Mouse (Mus musculus): ENCODE measurements around the gene Nr1h4.

DNA sequence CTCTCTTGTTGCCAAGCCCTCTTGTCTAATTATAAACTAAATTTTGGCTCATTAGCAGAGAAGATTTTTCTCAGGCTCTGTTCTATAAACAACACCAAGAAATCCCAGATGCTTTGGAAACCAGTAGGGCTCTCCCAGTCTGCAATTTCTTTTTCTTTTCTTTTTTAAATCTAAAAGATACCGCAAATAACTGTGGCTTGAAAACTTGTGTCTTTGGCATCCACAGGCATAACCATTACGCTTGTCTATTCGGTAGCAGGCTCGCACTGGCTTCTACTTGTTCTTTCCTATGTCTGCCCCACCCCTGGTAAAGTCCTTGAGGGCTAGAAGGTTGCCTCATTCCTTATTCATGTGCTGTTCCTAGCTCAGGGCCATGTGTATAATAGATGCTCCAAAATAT is 18.3 kb upstream of the Nr1h4 start:
- TF ChIP-seq CTCF (IDR thresholded peaks at IDR 0.05; ENCODE audit: control insufficient read depth, insufficient read depth, low read length) (no peak), POLR2A (IDR thresholded peaks at IDR 0.05; ENCODE audit: borderline replicate concordance, control insufficient read depth, low read depth, low read length) (no peak)
